Mouse (Mus musculus) MEL (cell line): Measurements from ENCODE around the gene Rundc1. TPM values are rescaled to one million over a fixed set of nuclear protein-coding genes. Genes with fewer than 3 reads are reported as not detected.
A peak's percentile ranks its signal among the peaks of the same experiment; 100 is the strongest.

Experiments
- DNase-seq: peaks from one replicate; pipeline ENCODE4 v3.0.0; 2011; ENCODE audit warnings: low read depth, low spot score
- H3K27ac ChIP-seq: 2 replicates; pipeline ENCODE4 v1.5.1; 2012; ENCODE audit warnings: low read depth, mild to moderate bottlenecking, control low read depth, low read length, moderate library complexity; ENCODE audit not compliant: control insufficient read depth
- H3K27me3 ChIP-seq, 2 experiments: fragments of 150-350 bp in 1 of 2; sonication (generic) in 1 of 2; 2 replicates each; pipeline ENCODE4 v1.6.1; 2012; ENCODE audit warnings: low read length in 2 of 2, mild to moderate bottlenecking in 2 of 2, improper control_type of control experiment in 1 of 2, moderate library complexity in 1 of 2; ENCODE audit not compliant: insufficient read depth in 2 of 2, control insufficient read depth in 1 of 2
- H3K36me3 ChIP-seq, 2 experiments: 2 replicates each; pipeline ENCODE4 v1.6.1; 2012 to 2014; ENCODE audit warnings: low read length in 2 of 2, improper control_type of control experiment in 1 of 2, inconsistent platforms in 1 of 2, mild to moderate bottlenecking in 1 of 2; ENCODE audit not compliant: insufficient read depth in 2 of 2, control insufficient read depth in 1 of 2
- H3K4me1 ChIP-seq, 2 experiments: fragments of 150-350 bp in 1 of 2; sonication (generic) in 1 of 2; 2 replicates each; pipeline ENCODE4 v1.6.1; 2012; ENCODE audit warnings: low read length in 2 of 2, improper control_type of control experiment in 1 of 2, mild to moderate bottlenecking in 1 of 2; ENCODE audit not compliant: insufficient read depth in 2 of 2, control insufficient read depth in 1 of 2
- H3K4me3 ChIP-seq, 2 experiments: fragments of 150-350 bp in 1 of 2; sonication (generic) in 1 of 2; 2 replicates each; pipeline ENCODE4 v1.5.1; 2012; ENCODE audit warnings: low read depth in 2 of 2, low read length in 2 of 2, mild to moderate bottlenecking in 2 of 2, moderate library complexity in 2 of 2, control low read depth in 1 of 2, improper control_type of control experiment in 1 of 2; ENCODE audit not compliant: control insufficient read depth in 1 of 2, insufficient read depth in 1 of 2
- H3K79me2 ChIP-seq: 2 replicates; pipeline ENCODE4 v1.6.1; 2012; ENCODE audit warnings: mild to moderate bottlenecking, low read length, moderate library complexity; ENCODE audit not compliant: control insufficient read depth, poor library complexity, insufficient read depth
- H3K9ac ChIP-seq: 2 replicates; pipeline ENCODE4 v1.6.1; 2012; ENCODE audit warnings: low read depth, mild to moderate bottlenecking, control low read depth, low read length, moderate library complexity; ENCODE audit not compliant: control insufficient read depth, poor library complexity, severe bottlenecking
- H3K9me3 ChIP-seq: fragments of 150-350 bp; sonication (generic); replicated peaks from 2 replicates; pipeline ENCODE4 v1.6.1; 2012; ENCODE audit warnings: mild to moderate bottlenecking, low read length, improper control_type of control experiment, moderate library complexity; ENCODE audit not compliant: insufficient read depth
- BHLHE40 ChIP-seq: IDR thresholded peaks from 2 replicates; pipeline ENCODE4 v1.6.1; 2012; ENCODE audit warnings: low read depth, mild to moderate bottlenecking, inconsistent platforms, low read length, improper control_type of control experiment, borderline replicate concordance
- CHD1 ChIP-seq: IDR thresholded peaks from 2 replicates; pipeline ENCODE4 v1.6.1; 2012; ENCODE audit warnings: low read depth, mild to moderate bottlenecking, inconsistent platforms, low read length, improper control_type of control experiment
- CTCF ChIP-seq, 3 experiments: IDR thresholded peaks in 2 of 3; conservative IDR thresholded peaks in 1 of 3; 2 replicates each; pipeline ENCODE4 v1.5.1; 2011 to 2012; ENCODE audit warnings: low read length in 3 of 3, low read depth in 2 of 3, mild to moderate bottlenecking in 2 of 3, improper control_type of control experiment in 1 of 3, inconsistent platforms in 1 of 3, mixed read lengths in 1 of 3, moderate library complexity in 1 of 3; ENCODE audit not compliant: control insufficient read depth in 1 of 3, insufficient read depth in 1 of 3, poor library complexity in 1 of 3, severe bottlenecking in 1 of 3
- ETS1 ChIP-seq: IDR thresholded peaks from 2 replicates; pipeline ENCODE4 v1.6.1; 2012; ENCODE audit warnings: low read depth, mild to moderate bottlenecking, inconsistent platforms, low read length, improper control_type of control experiment, moderate library complexity
- GATA1 ChIP-seq: IDR thresholded peaks from 2 replicates; pipeline ENCODE4 v1.6.1; 2011; ENCODE audit warnings: low read depth, low read length, improper control_type of control experiment
- HCFC1 ChIP-seq: IDR thresholded peaks from 2 replicates; pipeline ENCODE4 v1.6.1; 2012; ENCODE audit warnings: low read depth, mild to moderate bottlenecking, inconsistent platforms, low read length, improper control_type of control experiment, moderate library complexity
- JUND ChIP-seq: IDR thresholded peaks from 2 replicates; pipeline ENCODE4 v1.6.1; 2011; ENCODE audit warnings: low read depth, mild to moderate bottlenecking, improper control_type of control experiment, low read length
- MAZ ChIP-seq: IDR thresholded peaks from 2 replicates; pipeline ENCODE4 v1.6.1; 2012; ENCODE audit warnings: low read depth, mild to moderate bottlenecking, inconsistent platforms, low read length, improper control_type of control experiment
- MEF2A ChIP-seq: IDR thresholded peaks from 2 replicates; pipeline ENCODE4 v1.6.1; 2014; ENCODE audit warnings: low read depth, mild to moderate bottlenecking, inconsistent platforms, low read length, improper control_type of control experiment; ENCODE audit not compliant: poor library complexity, insufficient replicate concordance, severe bottlenecking; ENCODE audit errors: extremely low read depth
- MXI1 ChIP-seq: IDR thresholded peaks from 2 replicates; pipeline ENCODE4 v1.6.1; 2011; ENCODE audit warnings: mild to moderate bottlenecking, low read depth, low read length, improper control_type of control experiment
- NELFE ChIP-seq: IDR thresholded peaks from 2 replicates; pipeline ENCODE4 v1.6.1; 2011; ENCODE audit warnings: low read depth, low read length, improper control_type of control experiment
- NRF1 ChIP-seq: IDR thresholded peaks from 2 replicates; pipeline ENCODE4 v1.6.1; 2014; ENCODE audit warnings: low read depth, mild to moderate bottlenecking, inconsistent platforms, low read length, improper control_type of control experiment, moderate library complexity; ENCODE audit not compliant: poor library complexity, insufficient read depth, severe bottlenecking
- POLR2AphosphoS2 ChIP-seq: IDR thresholded peaks from 2 replicates; pipeline ENCODE4 v1.6.1; 2011; ENCODE audit warnings: low read length, improper control_type of control experiment
- RAD21 ChIP-seq: IDR thresholded peaks from 2 replicates; pipeline ENCODE4 v1.6.1; 2011; ENCODE audit warnings: mild to moderate bottlenecking, low read depth, low read length, improper control_type of control experiment
- SIN3A ChIP-seq: IDR thresholded peaks from 2 replicates; pipeline ENCODE4 v1.6.1; 2012; ENCODE audit warnings: low read length, improper control_type of control experiment, inconsistent platforms
- SMC3 ChIP-seq: IDR thresholded peaks from 2 replicates; pipeline ENCODE4 v1.6.1; 2011; ENCODE audit warnings: low read depth, low read length, improper control_type of control experiment
- TBP ChIP-seq: IDR thresholded peaks from 2 replicates; pipeline ENCODE4 v1.8.0; 2011; ENCODE audit warnings: low read depth, low read length, improper control_type of control experiment
- ZC3H11A ChIP-seq: IDR thresholded peaks from 2 replicates; pipeline ENCODE4 v1.6.1; 2012; ENCODE audit warnings: low read depth, mild to moderate bottlenecking, inconsistent platforms, low read length, improper control_type of control experiment
- ZMIZ1 ChIP-seq: IDR thresholded peaks from 2 replicates; pipeline ENCODE4 v1.6.1; 2012; ENCODE audit warnings: low read depth, mild to moderate bottlenecking, inconsistent platforms, low read length, improper control_type of control experiment, moderate library complexity
- ZNF384 ChIP-seq: IDR thresholded peaks from 2 replicates; pipeline ENCODE4 v1.6.1; 2012; ENCODE audit warnings: low read depth, mild to moderate bottlenecking, inconsistent platforms, low read length, improper control_type of control experiment
- polyA plus RNA-seq, 2 experiments: library from polyadenylated mRNA; stranded (reverse) in 1 of 2; unstranded in 1 of 2; fragments of >175 nt in 1 of 2; fragments of >200 nt in 1 of 2; gene quantifications; 2 replicates each; pipeline versions ENCODE4 v1.2.1 to v1.2.4; 2012; ENCODE audit warnings: low replicate concordance in 2 of 2, low read depth in 1 of 2; ENCODE audit not compliant: insufficient read length in 2 of 2, insufficient read depth in 1 of 2, missing spikeins in 1 of 2
- total RNA-seq: library from RNA; depleted of rRNA; stranded (reverse); fragments of 300-350 nt; gene quantifications from 2 replicates; pipeline ENCODE4 v1.2.3, GENCODE M21; 2012

Rundc1 gene
- total and polyA plus RNA-seq, 3 experiments = 9.2 to 13.1 TPM; not detected in 1

GRCm38 (mm10) chr11:101458217-101458616, 33.3 kb downstream of the Rundc1 start:
- H3K79me2 ChIP-seq = no peaks in the 10 kb centered on the region
- H3K36me3 ChIP-seq = peaks cover 2 to 8% of the 10 kb centered on the region in 2 experiments
- peaks cover 6 to 8% of the 10 kb centered on the region in 2 experiments; a peak in 3 of 4 replicates for H3K4me1 ChIP-seq
- no peaks in the 10 kb centered on the region for H3K27me3 ChIP-seq
- no peaks in the 10 kb centered on the region for H3K9me3 ChIP-seq
- no peak for DNase-seq
- H3K9ac ChIP-seq = no peak overlapping the region
- no peak for TF ChIP-seq SMC3
- TF ChIP-seq CTCF (IDR thresholded peaks at IDR 0.05 in 2 of 3, conservative IDR thresholded peaks at IDR 0.05 in 1 of 3; ENCODE audit: control insufficient read depth in 1 of 3, insufficient read depth in 1 of 3, low read depth in 2 of 3, low read length in 3 of 3, poor library complexity in 1 of 3, severe bottlenecking in 1 of 3) = no peak
- TF ChIP-seq NRF1 = no peak
- 0 out of 2 replicates have a peak, but pooled peaks have one; percentile 4 for TF ChIP-seq ZMIZ1
- no peak for TF ChIP-seq SIN3A
- TF ChIP-seq JUND = no peak
- TF ChIP-seq POLR2AphosphoS2 = peak; percentile 58; the same call in 1 of the 2 replicates
- TF ChIP-seq MAZ = no peak
- TF ChIP-seq MEF2A = no peak
- no peak for TF ChIP-seq GATA1
- no peak overlapping the region for H3K4me3 ChIP-seq
- no peak overlapping the region for H3K27ac ChIP-seq

DNA sequence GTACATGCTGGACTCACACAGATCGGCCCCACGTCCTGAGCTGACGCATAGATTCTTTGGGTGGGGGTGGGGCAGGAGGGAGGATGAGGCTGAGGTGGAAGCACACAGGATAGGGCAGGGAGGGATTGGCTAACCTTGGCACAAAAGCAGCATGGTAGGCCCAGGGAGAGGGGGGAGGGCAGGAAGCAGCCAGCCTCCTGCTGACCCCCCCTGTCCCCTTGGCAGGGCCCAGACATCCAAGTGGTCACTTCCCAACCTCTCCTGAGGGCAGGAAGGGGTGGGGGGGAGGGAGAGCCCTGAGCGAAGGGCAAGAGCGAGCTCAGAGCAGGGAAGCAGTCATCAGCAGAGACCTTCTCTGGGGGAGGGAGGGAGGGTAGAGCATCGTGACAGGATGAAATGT, 34.8 kb downstream of the Rundc1 start:
- no peak overlapping the region for H3K27ac ChIP-seq
- H3K79me2 ChIP-seq = no peaks in the 10 kb centered on the region; the same call in 1 of the 2 replicates
- no peak overlapping the region for H3K9ac ChIP-seq
- no peak for TF ChIP-seq TBP
- no peak for TF ChIP-seq ZC3H11A
- no peak for TF ChIP-seq ZNF384
- no peak for TF ChIP-seq RAD21
- no peak for TF ChIP-seq MXI1
- no peak for TF ChIP-seq NELFE
- TF ChIP-seq MAZ = no peak
- TF ChIP-seq BHLHE40 = no peak
- no peak for TF ChIP-seq GATA1
- TF ChIP-seq SMC3 = no peak
- no peak for TF ChIP-seq CHD1
- TF ChIP-seq HCFC1 = no peak
- TF ChIP-seq MEF2A = no peak
- TF ChIP-seq ETS1 = no peak
- TF ChIP-seq ZMIZ1 = no peak
- TF ChIP-seq CTCF (IDR thresholded peaks at IDR 0.05 in 2 of 3, conservative IDR thresholded peaks at IDR 0.05 in 1 of 3; ENCODE audit: control insufficient read depth in 1 of 3, insufficient read depth in 1 of 3, low read depth in 2 of 3, low read length in 3 of 3, poor library complexity in 1 of 3, severe bottlenecking in 1 of 3) = no peak
- no peak overlapping the region for H3K4me3 ChIP-seq
- peaks cover 2 to 21% of the 10 kb centered on the region in 2 experiments for H3K36me3 ChIP-seq
- no peak for DNase-seq
- H3K4me1 ChIP-seq = peaks cover 12 to 23% of the 10 kb centered on the region in 2 experiments
- H3K27me3 ChIP-seq = no peaks in the 10 kb centered on the region
- H3K9me3 ChIP-seq = no peaks in the 10 kb centered on the region
